Mouse (Mus musculus): ENCODE data around the gene Palm2.

- no peak for TF ChIP-seq CTCF (IDR thresholded peaks at IDR 0.05; ENCODE audit: low read depth)
- no peak for TF ChIP-seq EP300 (IDR thresholded peaks at IDR 0.05; ENCODE audit: low read depth)
These were observed 126.0 kb downstream of the Palm2 start for GRCm38 (mm10) chr4:57560010-57560409.

Measured in liver, postnatal 0 days (tissue).